Mouse (Mus musculus) Muller cell, postnatal 12 days (primary cell): ENCODE measurements around the gene Sec24b.

Experiments
- DNase-seq: peaks from one replicate; pipeline ENCODE4 v3.0.0-alpha.2; 2015; ENCODE audit errors: inconsistent ontology term

Sec24b gene

GRCm38 (mm10) chr3:129979510-129979909 lies 81.8 kb downstream of the Sec24b start:
- DNase-seq, result no peak

- DNase-seq, result no peak
Measured at GRCm38 (mm10) chr3:129978716-129979115, 82.6 kb downstream of the Sec24b start.

- no peak for DNase-seq
Measured at GRCm38 (mm10) chr3:129976317-129976716, 85.0 kb downstream of the Sec24b start.

- peak; percentile 76 for DNase-seq
Measured at GRCm38 (mm10) chr3:129970529-129971515, 90.5 kb downstream of the Sec24b start.

GRCm38 (mm10) chr3:129969432-129970395 lies 91.6 kb downstream of the Sec24b start, which contains the start of gene Mcub:
TSS of gene Mcub (minus strand) at chr3:129970206.
- DNase-seq, result peak; percentile 85

GRCm38 (mm10) chr3:129969031-129969430 lies 92.3 kb downstream of the Sec24b start:
- no peak for DNase-seq

GRCm38 (mm10) chr3:129967874-129968273 lies 93.5 kb downstream of the Sec24b start:
- DNase-seq, result no peak

- DNase-seq, result no peak
Measured at GRCm38 (mm10) chr3:129964681-129965080, 96.7 kb downstream of the Sec24b start.

GRCm38 (mm10) chr3:129962533-129962932 lies 98.8 kb downstream of the Sec24b start:
- DNase-seq, result peak; percentile 27

- no peak for DNase-seq
Measured at GRCm38 (mm10) chr3:129953296-129953695, 108.1 kb downstream of the Sec24b start.

GRCm38 (mm10) chr3:129949158-129949773 lies 112.1 kb downstream of the Sec24b start:
- no peak for DNase-seq

- no peak for DNase-seq
Measured at GRCm38 (mm10) chr3:129948359-129948758, 113.0 kb downstream of the Sec24b start.

GRCm38 (mm10) chr3:129946217-129946914 lies 115.0 kb downstream of the Sec24b start:
- no peak for DNase-seq

GRCm38 (mm10) chr3:129943813-129944212 lies 117.5 kb downstream of the Sec24b start:
- DNase-seq, result no peak

GRCm38 (mm10) chr3:129941291-129941690 lies 120.1 kb downstream of the Sec24b start:
- DNase-seq, result peak; percentile 30

GRCm38 (mm10) chr3:129940780-129941179 lies 120.6 kb downstream of the Sec24b start:
- no peak for DNase-seq

GRCm38 (mm10) chr3:129939058-129939457 lies 122.3 kb downstream of the Sec24b start:
- DNase-seq, result no peak

GRCm38 (mm10) chr3:129937848-129938247 lies 123.5 kb downstream of the Sec24b start:
- DNase-seq, result no peak

- DNase-seq, result no peak
Measured at GRCm38 (mm10) chr3:129936561-129936960, 124.8 kb downstream of the Sec24b start.
